25 mouse cellular contexts compared by ENCODE assay signal in genomic region chr17:31069121-31069520, GRCm38 (mm10). TPM values are rescaled to one million over a fixed set of nuclear protein-coding genes. Genes with fewer than 3 reads are reported as not detected.
DNase-seq lines count a peak whose midpoint lies in the region; ATAC-seq and TF ChIP-seq lines count a peak whose summit lies in the region.
"Had no signal": no experiment of that assay in that cellular context is flagged by ENCODE, and none has a peak within 500 bp of the region (broad histone marks: within the 10 kb centered on the region; RNA-seq: fewer than 3 reads in every experiment).

No protein-coding gene starts in this region.

- no peak overlapping the region for H3K27ac ChIP-seq in liver, embryonic 12.5 days
- H3K27ac ChIP-seq in liver, postnatal 0 days (ENCODE audit: low read depth) = no peak overlapping the region
- H3K27ac ChIP-seq: kidney, embryonic 15.5 days; neural tube, embryonic 12.5 days had no signal

- 73% methylated on average over 6 of the region's 6 CpGs for WGBS in liver, embryonic 12.5 days (ENCODE audit: insufficient replicate concordance)
- WGBS in liver, postnatal 0 days (ENCODE audit: insufficient replicate concordance) = 60% methylated on average over 6 of the region's 6 CpGs

- no peak for TF ChIP-seq EP300 in liver, postnatal 0 days (IDR thresholded peaks at IDR 0.05; ENCODE audit: low read depth)

- no peaks in the 10 kb centered on the region for H3K9me3 ChIP-seq in liver, embryonic 12.5 days (replicated peaks)
- H3K9me3 ChIP-seq in liver, postnatal 0 days (ENCODE audit: low read length) = no peaks in the 10 kb centered on the region
- H3K9me3 ChIP-seq: embryonic facial prominence, embryonic 13.5 days; forebrain, embryonic 12.5 days; kidney, embryonic 15.5 days; neural tube, embryonic 12.5 days had no signal

- DNase-seq in cerebellum, adult 9-11 months = peak; percentile 7
- DNase-seq in cerebellum, adult 18-20 months = no peak
- DNase-seq in liver, postnatal 0 days = no peak
- DNase-seq in thymus, postnatal 4 days = peak; percentile 10
- no peak for DNase-seq in thymus, postnatal 0 days (ENCODE audit: low spot score)
- DNase-seq in left cerebral cortex, adult 9 months (ENCODE audit: low spot score in 2 of 2) = no peak
- DNase-seq: adrenal gland, postnatal 10 days; embryo, embryonic 11 days; heart, postnatal 36 days; kidney, postnatal 4 days; layer of hippocampus, adult 9-11 months; lung, adult 18-20 months; lung, postnatal 10 days; midbrain, embryonic 14.5 days; right cerebral cortex, postnatal 25 days had no signal

- no peaks in the 10 kb centered on the region for H3K36me3 ChIP-seq in liver, embryonic 12.5 days
- H3K36me3 ChIP-seq in liver, postnatal 0 days (replicated peaks; ENCODE audit: insufficient read depth, low read length) = peaks cover 11% of the 10 kb centered on the region
- H3K36me3 ChIP-seq: embryonic facial prominence, embryonic 13.5 days; G1E; kidney, embryonic 15.5 days had no signal

- no peak for ATAC-seq in liver, embryonic 12.5 days
- ATAC-seq in liver, postnatal 0 days = no peak
- ATAC-seq in CD4-positive, CD25-positive, alpha-beta regulatory T cell, adult 4 months = no peak
- ATAC-seq: hindbrain, embryonic 16.5 days; intestine, postnatal 0 days had no signal

- no peak overlapping the region for H3K4me2 ChIP-seq in liver, embryonic 12.5 days
- no peak overlapping the region for H3K4me2 ChIP-seq in liver, postnatal 0 days (ENCODE audit: low read depth, low read length)
- H3K4me2 ChIP-seq: embryonic facial prominence, embryonic 13.5 days; forebrain, embryonic 12.5 days; kidney, embryonic 15.5 days; neural tube, embryonic 12.5 days had no signal

- 0 out of 2 replicates have a peak overlapping the region, but pooled peaks have one; percentile 5 for H3K9ac ChIP-seq in liver, embryonic 12.5 days
- H3K9ac ChIP-seq in liver, postnatal 0 days (replicated peaks) = no peak overlapping the region
- H3K9ac ChIP-seq: embryonic facial prominence, embryonic 13.5 days; forebrain, embryonic 12.5 days; kidney, embryonic 15.5 days; neural tube, embryonic 12.5 days had no signal

- no peak overlapping the region for H3K4me3 ChIP-seq in liver, embryonic 12.5 days
- no peak overlapping the region for H3K4me3 ChIP-seq in liver, postnatal 0 days (ENCODE audit: low read depth, low read length)
- H3K4me3 ChIP-seq: embryonic facial prominence, embryonic 13.5 days; erythroblast, embryonic 14.5 days; forebrain, embryonic 12.5 days; kidney, embryonic 15.5 days; neural tube, embryonic 12.5 days had no signal

- H3K4me1 ChIP-seq in liver, embryonic 12.5 days = peaks cover 66% of the 10 kb centered on the region
- H3K4me1 ChIP-seq in liver, postnatal 0 days (ENCODE audit: insufficient read depth) = peaks cover 50% of the 10 kb centered on the region

- no peaks in the 10 kb centered on the region; the same call in 1 of the 2 replicates for H3K27me3 ChIP-seq in liver, embryonic 12.5 days (replicated peaks)
- no peaks in the 10 kb centered on the region for H3K27me3 ChIP-seq in liver, postnatal 0 days (ENCODE audit: insufficient read depth, low read length)
- H3K27me3 ChIP-seq: embryonic facial prominence, embryonic 13.5 days; forebrain, embryonic 12.5 days; kidney, embryonic 15.5 days; neural tube, embryonic 12.5 days had no signal

- no peak for TF ChIP-seq CTCF in liver, postnatal 0 days (IDR thresholded peaks at IDR 0.05; ENCODE audit: low read depth)

RNA-seq across cellular contexts. Expression of gene Abcg1, which starts 11.6 kb away (rescaled TPM):
- polyA plus RNA-seq in liver, embryonic 12.5 days (2016; fragmentation: Nextera tagmentation; extraction: Ambion mirVana) = 5.4 and 5.5 TPM in 2 replicates
- 8.9 and 9.4 TPM in 2 replicates for polyA plus RNA-seq in liver, postnatal 0 days (2015; fragmentation: Nextera tagmentation; extraction: Ambion mirVana)
- polyA plus RNA-seq in thymus, postnatal 0 days (2015; fragmentation: Nextera tagmentation; extraction: Ambion mirVana) = 36.7 and 49.0 TPM in 2 replicates
- 100 to 1,000 TPM; 169 to 178 TPM for polyA plus RNA-seq in CD4-positive, CD25-positive, alpha-beta regulatory T cell, adult 4 months (2017; shearing (Covaris generic))
- polyA plus RNA-seq: G1E had no signal

Comparison
In these comparisons a context has a peak if more than half of its experiments do, and no peak if none do; other contexts are left out.
1. DNase-seq: peak in cerebellum, adult 9-11 months (single experiment) and thymus, postnatal 4 days (single experiment); none in cerebellum, adult 18-20 months (0 of 2), liver, postnatal 0 days (single experiment), thymus, postnatal 0 days (single experiment) and left cerebral cortex, adult 9 months (0 of 2).